Mouse (Mus musculus): ENCODE data around the gene Mfge8.

The Mfge8 gene

DNA sequence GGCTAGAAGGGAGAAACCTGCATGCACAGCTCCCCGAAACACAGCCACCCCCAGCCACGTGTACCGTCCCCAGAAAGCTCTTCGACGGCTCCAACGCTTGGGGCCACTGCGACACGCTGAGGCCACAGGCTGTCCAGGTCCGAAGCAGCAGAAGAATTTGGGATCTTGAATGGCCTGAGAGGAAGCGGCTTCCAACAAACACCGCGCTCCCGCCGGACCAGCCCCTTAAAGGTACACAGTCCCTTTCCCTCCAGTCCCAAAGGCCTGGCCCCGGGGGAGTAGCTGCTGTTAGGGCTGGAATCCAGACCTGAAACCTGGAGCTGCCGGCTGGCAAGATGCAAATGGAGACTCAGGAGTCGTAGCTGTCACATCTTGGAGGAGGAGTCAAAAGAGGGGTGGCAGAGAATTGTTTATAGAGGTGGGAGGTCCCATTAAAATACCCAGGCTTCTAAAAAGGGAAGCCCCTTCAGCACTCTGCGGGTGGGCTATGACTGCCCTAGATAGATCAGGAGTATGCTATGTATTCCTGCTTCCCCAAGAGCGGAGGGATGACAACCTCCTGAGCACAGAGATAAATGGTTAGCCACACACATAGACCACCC lies 17.9 kb downstream of the Mfge8 start, which contains the start of gene Hapln3:
TSS of gene Hapln3 (minus strand) at position 176 of the 602 bp plus-strand sequence.
- in situ Hi-C loops (cut with MboI; ENCODE audit: low sequenced_read_pairs), result no loop called here

DNA sequence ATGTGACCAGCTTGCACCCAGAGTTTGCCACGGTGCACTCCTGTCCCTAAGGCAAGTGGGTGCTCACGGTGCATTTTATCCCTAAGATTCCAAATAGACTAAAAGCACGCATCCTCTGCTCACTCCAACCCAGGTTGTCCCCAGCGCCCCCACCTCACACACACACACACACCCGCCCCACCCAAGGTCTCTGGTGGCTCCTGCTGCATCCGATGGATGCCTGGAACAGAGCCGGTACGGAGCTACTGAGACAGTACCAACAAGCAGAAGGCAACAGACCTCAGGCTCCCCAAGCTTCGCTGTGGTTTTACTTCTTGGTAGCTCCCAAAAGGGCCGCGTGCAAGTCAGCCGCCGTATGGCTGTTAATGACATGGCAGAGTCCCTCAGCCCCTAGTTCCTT lies 18.5 kb downstream of the Mfge8 start:
- in situ Hi-C loops (cut with MboI; ENCODE audit: low sequenced_read_pairs), result no loop called here

DNA sequence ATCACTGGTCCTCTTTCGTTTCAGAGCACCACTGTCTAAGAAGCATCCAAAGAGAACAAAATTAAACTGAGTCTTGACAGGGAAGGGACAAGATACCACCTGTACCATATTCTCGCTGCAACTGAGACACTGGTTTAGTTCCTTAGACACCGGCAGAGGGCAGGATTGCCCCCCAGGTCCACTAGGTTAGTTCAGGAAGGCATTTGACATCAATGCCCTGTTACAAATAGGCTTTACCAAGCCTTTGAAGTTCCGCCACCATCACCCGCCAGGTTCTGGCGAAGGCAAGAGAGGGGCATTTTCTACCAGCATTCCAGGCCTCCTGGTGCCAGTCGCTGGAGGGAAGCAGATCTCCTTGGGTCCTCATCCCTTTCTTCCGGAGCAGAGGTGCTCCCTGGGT lies 19.0 kb downstream of the Mfge8 start:
- in situ Hi-C loops (cut with MboI; ENCODE audit: low sequenced_read_pairs), result no loop called here

DNA sequence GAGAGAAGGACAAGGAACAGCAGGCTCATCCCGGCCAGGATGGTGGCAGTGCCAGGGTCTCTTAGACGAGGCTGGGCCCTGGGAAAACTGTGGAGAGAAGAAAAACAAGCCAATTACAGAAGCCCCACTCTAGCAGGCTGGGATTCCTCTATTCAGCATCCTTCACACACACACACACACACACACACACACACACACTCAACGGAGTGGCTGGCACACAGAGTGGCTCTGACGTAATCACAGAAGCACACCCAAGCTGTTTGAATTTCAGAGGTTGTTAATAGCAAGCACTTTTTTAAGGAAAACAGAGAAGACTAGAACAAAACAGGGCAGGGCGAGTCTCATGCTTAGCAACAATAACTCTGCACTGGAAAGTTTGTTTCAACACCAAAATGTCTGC lies 25.4 kb downstream of the Mfge8 start:
- in situ Hi-C loops (cut with MboI; ENCODE audit: low sequenced_read_pairs), result no loop called here

DNA sequence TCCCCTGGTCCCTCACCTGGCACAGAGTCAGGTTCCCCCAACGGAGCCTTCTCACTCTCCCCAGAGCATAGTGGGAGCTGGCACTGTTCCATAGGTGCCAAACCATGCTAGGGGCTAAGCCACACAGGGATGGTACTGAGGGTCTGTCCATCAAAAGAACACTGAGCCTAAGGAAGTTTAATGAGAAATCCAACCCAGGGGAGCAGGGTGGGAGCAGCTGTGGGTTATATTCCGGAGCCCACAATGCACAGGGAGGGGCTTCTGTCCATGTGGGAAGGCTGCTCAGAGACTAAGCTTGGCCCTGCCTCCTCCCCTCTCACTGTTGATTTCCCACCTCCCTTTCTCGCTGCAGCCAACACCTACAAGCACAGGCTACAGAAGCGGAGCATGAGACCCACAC lies 35.0 kb downstream of the Mfge8 start:
- in situ Hi-C loops (cut with MboI; ENCODE audit: low sequenced_read_pairs), result no loop called here

DNA sequence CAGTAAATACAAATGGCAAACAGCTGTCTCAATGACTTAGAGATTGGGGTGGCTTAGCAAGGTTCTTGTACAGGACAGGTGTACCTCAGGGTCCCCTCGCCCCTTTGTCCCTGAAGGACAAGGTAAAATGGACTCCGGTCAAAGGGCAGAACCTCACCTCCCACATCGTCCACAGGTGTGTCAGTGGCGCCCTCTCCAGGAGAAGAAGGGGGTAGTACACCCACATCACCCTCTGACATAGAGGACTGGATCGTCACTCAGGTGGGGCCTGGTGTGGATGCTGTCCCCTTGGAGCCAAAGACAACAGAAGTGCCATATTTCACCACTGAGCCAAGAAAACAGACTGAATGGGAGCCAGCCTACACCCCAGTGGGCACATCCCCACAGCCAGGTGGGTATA lies 52.4 kb downstream of the Mfge8 start:
- in situ Hi-C loops (cut with MboI; ENCODE audit: low sequenced_read_pairs), result no loop called here

DNA sequence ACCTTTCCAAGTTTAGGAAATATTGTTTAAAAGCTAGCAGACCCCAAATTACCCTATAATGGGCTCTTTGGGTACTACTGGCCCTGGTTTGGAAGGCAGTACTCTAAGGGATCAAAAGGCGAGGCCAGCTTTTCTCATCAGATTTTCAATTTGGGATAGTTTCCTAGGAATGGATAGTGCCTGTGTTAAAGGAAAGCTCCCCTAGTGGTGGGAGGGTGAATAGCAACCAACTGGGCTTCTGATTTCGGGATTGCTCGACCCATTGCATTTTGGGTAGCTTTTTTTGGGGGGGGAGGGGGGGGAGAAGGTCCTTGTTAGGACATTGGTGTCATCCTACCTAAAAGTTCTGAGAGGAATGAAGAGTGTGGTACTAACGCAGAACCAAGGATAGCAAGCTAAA lies 59.7 kb downstream of the Mfge8 start:
- in situ Hi-C loops (cut with MboI; ENCODE audit: low sequenced_read_pairs), result loop anchor here (10.0 kb wide), 1 partner anchor 154 kb away; no protein-coding TSS in a partner anchor
